Mouse (Mus musculus) neutrophil, adult 5-6 weeks (primary cell): Measurements from ENCODE around the gene Shisa2. TPM values are rescaled to one million over a fixed set of nuclear protein-coding genes. Genes with fewer than 3 reads are reported as not detected.

ENCODE experiments used
- ATAC-seq: fragments of 151-379, 151-347 bp; 2 replicates; pipeline ENCODE4 v1.8.0; 2017; ENCODE audit warnings: mild to moderate bottlenecking, moderate TSS enrichment; ENCODE audit not compliant: insufficient number of reproducible peaks, poor library complexity, low FRiP score, severe bottlenecking; ENCODE audit errors: extremely low read depth
- total RNA-seq: library from RNA; stranded (forward); fragments of 200-1000 nt; gene quantifications from 2 replicates; pipeline ENCODE4 v1.2.3, GENCODE M21; 2017

The Shisa2 gene
- total RNA-seq, 1 experiment from 2014 or later: not detected

DNA sequence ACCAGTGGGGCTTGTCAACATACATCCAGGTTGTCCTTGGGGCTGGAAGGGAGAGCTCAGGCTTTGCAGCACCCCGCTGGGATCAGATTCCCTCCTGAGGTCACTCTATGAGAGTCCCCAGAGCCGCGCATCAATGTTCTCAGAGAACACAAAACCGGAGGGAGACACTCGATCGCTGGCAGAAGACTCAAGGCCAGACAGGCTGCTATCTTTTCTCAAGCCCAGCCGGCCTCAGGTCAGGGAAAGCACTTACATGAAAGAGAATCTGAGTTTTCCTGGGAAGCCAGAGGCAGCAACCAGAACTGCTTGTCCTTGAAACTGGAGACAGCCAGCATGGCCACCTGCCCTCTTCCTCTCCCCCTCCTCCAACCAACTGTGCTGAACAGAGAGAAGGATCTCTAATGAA lies 52.5 kb downstream of the Shisa2 start:
- ATAC-seq: no peak

Other genes with a start within 250 kb of the Shisa2 start
- gene Phf11c, start 229.9 kb upstream of the Shisa2 start, total RNA-seq: 9.3 and 9.6 TPM in 2 replicates
- 57.0 and 59.6 TPM in 2 replicates for gene Setdb2, start 184.4 kb upstream of the Shisa2 start, total RNA-seq
- gene Cab39l, start 184.3 kb upstream of the Shisa2 start, total RNA-seq: 42.1 and 54.2 TPM in 2 replicates
- 19.3 and 22.0 TPM in 2 replicates for gene Cdadc1, start 27.3 kb upstream of the Shisa2 start, total RNA-seq